Mouse (Mus musculus): ENCODE measurements around the gene Efna5. TPM values are rescaled to one million over a fixed set of nuclear protein-coding genes. Genes with fewer than 3 reads are reported as not detected.
A peak's percentile ranks its signal among the peaks of the same experiment; 100 is the strongest.

The Efna5 gene
- polyA plus RNA-seq, 1 experiment from 2014 or later: 42.2 TPM

GRCm38 (mm10) chr17:62745286-62745685 is 135.8 kb downstream of the Efna5 start:
- H3K27ac ChIP-seq (ENCODE audit: low read depth, low read length): no peak overlapping the region
- no peak overlapping the region for H3K4me3 ChIP-seq (ENCODE audit: low read depth, low read length)
- no peak overlapping the region for H3K4me2 ChIP-seq (ENCODE audit: low read depth, low read length, severe bottlenecking)
- 96% methylated on average over 4 of the region's 4 CpGs for WGBS
- no peak overlapping the region for H3K9ac ChIP-seq (ENCODE audit: low read length)
- ATAC-seq (replicated peaks; ENCODE audit: low FRiP score) (no peak), DNase-seq (ENCODE audit: low spot score) (no peak)
- no peaks in the 10 kb centered on the region for H3K36me3 ChIP-seq (ENCODE audit: control insufficient read depth, insufficient read depth, low read length)
- no peaks in the 10 kb centered on the region for H3K4me1 ChIP-seq (replicated peaks; ENCODE audit: control insufficient read depth, insufficient read depth, low read length)
- H3K27me3 ChIP-seq (ENCODE audit: control insufficient read depth, insufficient read depth, low read length): peaks cover 2% of the 10 kb centered on the region; the same call in 1 of the 2 replicates
- no peaks in the 10 kb centered on the region for H3K9me3 ChIP-seq (ENCODE audit: control insufficient read depth, low read length)

- Histone ChIP-seq H3K9ac (ENCODE audit: low read length) (no peak overlapping the region), H3K36me3 (ENCODE audit: control insufficient read depth, insufficient read depth, low read length) (no peaks in the 10 kb centered on the region), H3K9me3 (ENCODE audit: control insufficient read depth, low read length) (no peaks in the 10 kb centered on the region), H3K27ac (ENCODE audit: low read depth, low read length) (no peak overlapping the region), H3K4me3 (ENCODE audit: low read depth, low read length) (no peak overlapping the region), H3K4me2 (ENCODE audit: low read depth, low read length, severe bottlenecking) (no peak overlapping the region), H3K4me1 (replicated peaks; ENCODE audit: control insufficient read depth, insufficient read depth, low read length) (0 out of 2 replicates have a peak, but pooled peaks cover 3% of the 10 kb centered on the region), H3K27me3 (ENCODE audit: control insufficient read depth, insufficient read depth, low read length) (peaks cover 2% of the 10 kb centered on the region; the same call in 1 of the 2 replicates)
- ATAC-seq (replicated peaks; ENCODE audit: low FRiP score): no peak
- WGBS: 91% methylated on average over 6 of the region's 6 CpGs
- DNase-seq (ENCODE audit: low spot score): no peak
Measured at GRCm38 (mm10) chr17:62744239-62744638, 136.9 kb downstream of the Efna5 start.

- Histone ChIP-seq H3K27ac (ENCODE audit: low read depth, low read length) (no peak overlapping the region), H3K27me3 (ENCODE audit: control insufficient read depth, insufficient read depth, low read length) (peaks cover 2% of the 10 kb centered on the region; the same call in 1 of the 2 replicates), H3K4me2 (ENCODE audit: low read depth, low read length, severe bottlenecking) (no peak overlapping the region), H3K9ac (ENCODE audit: low read length) (no peak overlapping the region), H3K9me3 (ENCODE audit: control insufficient read depth, low read length) (no peaks in the 10 kb centered on the region), H3K4me3 (ENCODE audit: low read depth, low read length) (no peak overlapping the region), H3K36me3 (ENCODE audit: control insufficient read depth, insufficient read depth, low read length) (no peaks in the 10 kb centered on the region), H3K4me1 (replicated peaks; ENCODE audit: control insufficient read depth, insufficient read depth, low read length) (0 out of 2 replicates have a peak, but pooled peaks cover 3% of the 10 kb centered on the region)
- DNase-seq (ENCODE audit: low spot score) (no peak), ATAC-seq (replicated peaks; ENCODE audit: low FRiP score) (no peak)
- WGBS: 86% methylated on average over 5 of the region's 5 CpGs
Measured at GRCm38 (mm10) chr17:62741702-62742101, 139.4 kb downstream of the Efna5 start.

- DNase-seq (ENCODE audit: low spot score) (no peak), ATAC-seq (replicated peaks; ENCODE audit: low FRiP score) (no peak)
- peaks cover 2% of the 10 kb centered on the region for H3K27me3 ChIP-seq (ENCODE audit: control insufficient read depth, insufficient read depth, low read length)
- no peak overlapping the region for H3K27ac ChIP-seq (ENCODE audit: low read depth, low read length)
- 83% methylated on average over 6 of the region's 6 CpGs for WGBS
- H3K36me3 ChIP-seq (ENCODE audit: control insufficient read depth, insufficient read depth, low read length): no peaks in the 10 kb centered on the region
- no peak overlapping the region for H3K4me2 ChIP-seq (ENCODE audit: low read depth, low read length, severe bottlenecking)
- no peak overlapping the region for H3K4me3 ChIP-seq (ENCODE audit: low read depth, low read length)
- H3K4me1 ChIP-seq (replicated peaks; ENCODE audit: control insufficient read depth, insufficient read depth, low read length): peaks cover 5% of the 10 kb centered on the region
- H3K9ac ChIP-seq (ENCODE audit: low read length): no peak overlapping the region
- H3K9me3 ChIP-seq (ENCODE audit: control insufficient read depth, low read length): no peaks in the 10 kb centered on the region
Measured at GRCm38 (mm10) chr17:62741020-62741419, 140.1 kb downstream of the Efna5 start.

GRCm38 (mm10) chr17:62739993-62740392 is 141.1 kb downstream of the Efna5 start:
- Histone ChIP-seq H3K9ac (ENCODE audit: low read length) (no peak overlapping the region), H3K4me2 (ENCODE audit: low read depth, low read length, severe bottlenecking) (no peak overlapping the region), H3K27me3 (ENCODE audit: control insufficient read depth, insufficient read depth, low read length) (peaks cover 2% of the 10 kb centered on the region), H3K36me3 (ENCODE audit: control insufficient read depth, insufficient read depth, low read length) (no peaks in the 10 kb centered on the region), H3K4me3 (ENCODE audit: low read depth, low read length) (no peak overlapping the region), H3K9me3 (ENCODE audit: control insufficient read depth, low read length) (no peaks in the 10 kb centered on the region), H3K4me1 (replicated peaks; ENCODE audit: control insufficient read depth, insufficient read depth, low read length) (peaks cover 10% of the 10 kb centered on the region), H3K27ac (ENCODE audit: low read depth, low read length) (no peak overlapping the region)
- DNase-seq (ENCODE audit: low spot score) (no peak), ATAC-seq (replicated peaks; ENCODE audit: low FRiP score) (peak; percentile 78)
- WGBS: 39% methylated on average over 6 of the region's 6 CpGs

GRCm38 (mm10) chr17:62737404-62737803 is 143.7 kb downstream of the Efna5 start:
- DNase-seq (ENCODE audit: low spot score) (no peak), ATAC-seq (replicated peaks; ENCODE audit: low FRiP score) (peak; percentile 65; the same call in 1 of the 2 replicates)
- Histone ChIP-seq H3K9ac (ENCODE audit: low read length) (no peak overlapping the region), H3K27ac (ENCODE audit: low read depth, low read length) (no peak overlapping the region), H3K4me1 (replicated peaks; ENCODE audit: control insufficient read depth, insufficient read depth, low read length) (peaks cover 12% of the 10 kb centered on the region), H3K27me3 (ENCODE audit: control insufficient read depth, insufficient read depth, low read length) (peaks cover 2% of the 10 kb centered on the region), H3K9me3 (ENCODE audit: control insufficient read depth, low read length) (no peaks in the 10 kb centered on the region), H3K4me3 (ENCODE audit: low read depth, low read length) (no peak overlapping the region), H3K36me3 (ENCODE audit: control insufficient read depth, insufficient read depth, low read length) (no peaks in the 10 kb centered on the region), H3K4me2 (ENCODE audit: low read depth, low read length, severe bottlenecking) (no peak overlapping the region)
- WGBS: 82% methylated on average over 6 of the region's 6 CpGs

GRCm38 (mm10) chr17:62735943-62736342 is 145.2 kb downstream of the Efna5 start:
- 47% methylated on average over 11 of the region's 11 CpGs for WGBS
- Histone ChIP-seq H3K27me3 (ENCODE audit: control insufficient read depth, insufficient read depth, low read length) (no peaks in the 10 kb centered on the region; the same call in none of the 2 replicates), H3K4me2 (ENCODE audit: low read depth, low read length, severe bottlenecking) (no peak overlapping the region), H3K36me3 (ENCODE audit: control insufficient read depth, insufficient read depth, low read length) (no peaks in the 10 kb centered on the region), H3K4me3 (ENCODE audit: low read depth, low read length) (no peak overlapping the region), H3K27ac (ENCODE audit: low read depth, low read length) (no peak overlapping the region), H3K4me1 (replicated peaks; ENCODE audit: control insufficient read depth, insufficient read depth, low read length) (peaks cover 12% of the 10 kb centered on the region), H3K9ac (ENCODE audit: low read length) (no peak overlapping the region), H3K9me3 (ENCODE audit: control insufficient read depth, low read length) (no peaks in the 10 kb centered on the region)
- ATAC-seq (replicated peaks; ENCODE audit: low FRiP score) (no peak), DNase-seq (ENCODE audit: low spot score) (no peak)

GRCm38 (mm10) chr17:62734901-62735300 is 146.2 kb downstream of the Efna5 start:
- ATAC-seq (replicated peaks; ENCODE audit: low FRiP score) (no peak), DNase-seq (ENCODE audit: low spot score) (no peak)
- Histone ChIP-seq H3K27me3 (ENCODE audit: control insufficient read depth, insufficient read depth, low read length) (no peaks in the 10 kb centered on the region; the same call in none of the 2 replicates), H3K36me3 (ENCODE audit: control insufficient read depth, insufficient read depth, low read length) (no peaks in the 10 kb centered on the region), H3K27ac (ENCODE audit: low read depth, low read length) (no peak overlapping the region), H3K4me2 (ENCODE audit: low read depth, low read length, severe bottlenecking) (peak overlapping the region; percentile 9; the same call in 1 of the 2 replicates), H3K9ac (ENCODE audit: low read length) (no peak overlapping the region), H3K4me1 (replicated peaks; ENCODE audit: control insufficient read depth, insufficient read depth, low read length) (peaks cover 10% of the 10 kb centered on the region), H3K4me3 (ENCODE audit: low read depth, low read length) (no peak overlapping the region), H3K9me3 (ENCODE audit: control insufficient read depth, low read length) (no peaks in the 10 kb centered on the region)
- 7% methylated on average over 10 of the region's 10 CpGs for WGBS

GRCm38 (mm10) chr17:62734067-62734466 is 147.1 kb downstream of the Efna5 start:
- Histone ChIP-seq H3K4me3 (ENCODE audit: low read depth, low read length) (no peak overlapping the region), H3K9ac (ENCODE audit: low read length) (no peak overlapping the region), H3K4me2 (ENCODE audit: low read depth, low read length, severe bottlenecking) (no peak overlapping the region), H3K4me1 (replicated peaks; ENCODE audit: control insufficient read depth, insufficient read depth, low read length) (peaks cover 10% of the 10 kb centered on the region), H3K9me3 (ENCODE audit: control insufficient read depth, low read length) (no peaks in the 10 kb centered on the region), H3K36me3 (ENCODE audit: control insufficient read depth, insufficient read depth, low read length) (no peaks in the 10 kb centered on the region), H3K27me3 (ENCODE audit: control insufficient read depth, insufficient read depth, low read length) (no peaks in the 10 kb centered on the region; the same call in none of the 2 replicates), H3K27ac (ENCODE audit: low read depth, low read length) (no peak overlapping the region)
- WGBS: 25% methylated on average over 4 of the region's 4 CpGs
- DNase-seq (ENCODE audit: low spot score) (no peak), ATAC-seq (replicated peaks; ENCODE audit: low FRiP score) (peak; percentile 44; the same call in 1 of the 2 replicates)
